Mouse (Mus musculus) embryonic facial prominence, embryonic 14.5 days (tissue): Measurements from ENCODE around the gene Zfp648. TPM values are rescaled to one million over a fixed set of nuclear protein-coding genes. Genes with fewer than 3 reads are reported as not detected.

Source experiments
- ATAC-seq: fragments of 200-750 bp; cut with Nextera tagmentation; 2 replicates; pipeline ENCODE4 v1.8.0; 2017; ENCODE audit warnings: low read depth, moderate number of reproducible peaks, moderate TSS enrichment
- DNase-seq: peaks from one replicate; pipeline ENCODE4 v3.0.0-alpha.2; 2015; ENCODE audit warnings: low spot score
- H3K27ac ChIP-seq: fragments of 300-500 bp; sonication (generic); replicated peaks from 2 replicates; pipeline ENCODE4 v1.5.1; 2014; ENCODE audit warnings: low read depth, mild to moderate bottlenecking, low read length, moderate library complexity
- H3K27me3 ChIP-seq: fragments of 300-500 bp; sonication (generic); replicated peaks from 2 replicates; pipeline ENCODE4 v1.6.1; 2014; ENCODE audit warnings: low read length; ENCODE audit not compliant: control insufficient read depth, insufficient read depth
- H3K36me3 ChIP-seq: fragments of 300-500 bp; sonication (generic); 2 replicates; pipeline ENCODE4 v1.6.1; 2014; ENCODE audit warnings: low read length, mixed read lengths; ENCODE audit not compliant: control insufficient read depth, insufficient read depth
- H3K4me1 ChIP-seq: fragments of 300-500 bp; sonication (generic); 2 replicates; pipeline ENCODE4 v1.6.1; 2014; ENCODE audit warnings: antibody characterized with exemption, low read length; ENCODE audit not compliant: control insufficient read depth, insufficient read depth
- H3K4me2 ChIP-seq: fragments of 300-500 bp; sonication (generic); 2 replicates; pipeline ENCODE4 v1.6.1; 2014; ENCODE audit warnings: low read depth, mild to moderate bottlenecking, low read length, moderate library complexity, mixed read lengths
- H3K4me3 ChIP-seq: fragments of 300-500 bp; sonication (generic); 2 replicates; pipeline ENCODE4 v1.5.1; 2014; ENCODE audit warnings: low read depth, mild to moderate bottlenecking, low read length
- H3K9ac ChIP-seq: fragments of 300-500 bp; sonication (generic); 2 replicates; pipeline ENCODE4 v1.6.1; 2014; ENCODE audit warnings: low read depth, mild to moderate bottlenecking, low read length, moderate library complexity, mixed read lengths
- H3K9me3 ChIP-seq: fragments of 300-500 bp; sonication (generic); 2 replicates; pipeline ENCODE4 v1.6.1; 2016; ENCODE audit warnings: low read length; ENCODE audit not compliant: control insufficient read depth
- WGBS: fragments of 180-500 bp; shearing (Covaris S2); extraction: QIAGEN DNeasy Blood & Tissue Kit; methylation state at CpG from one replicate; pipeline ENCODE4 v1.1.7; 2014; 5-methylcytosine and 5-hydroxymethylcytosine counted together
- polyA plus RNA-seq: library from polyadenylated mRNA; unstranded; fragments of >200 nt; fragmentation: Nextera tagmentation; extraction: Ambion mirVana; gene quantifications from 2 replicates; pipeline ENCODE4 v1.2.1, GENCODE M21; 2014

Zfp648 gene
- polyA plus RNA-seq, result 0.32 and 0.77 TPM in 2 replicates

DNA sequence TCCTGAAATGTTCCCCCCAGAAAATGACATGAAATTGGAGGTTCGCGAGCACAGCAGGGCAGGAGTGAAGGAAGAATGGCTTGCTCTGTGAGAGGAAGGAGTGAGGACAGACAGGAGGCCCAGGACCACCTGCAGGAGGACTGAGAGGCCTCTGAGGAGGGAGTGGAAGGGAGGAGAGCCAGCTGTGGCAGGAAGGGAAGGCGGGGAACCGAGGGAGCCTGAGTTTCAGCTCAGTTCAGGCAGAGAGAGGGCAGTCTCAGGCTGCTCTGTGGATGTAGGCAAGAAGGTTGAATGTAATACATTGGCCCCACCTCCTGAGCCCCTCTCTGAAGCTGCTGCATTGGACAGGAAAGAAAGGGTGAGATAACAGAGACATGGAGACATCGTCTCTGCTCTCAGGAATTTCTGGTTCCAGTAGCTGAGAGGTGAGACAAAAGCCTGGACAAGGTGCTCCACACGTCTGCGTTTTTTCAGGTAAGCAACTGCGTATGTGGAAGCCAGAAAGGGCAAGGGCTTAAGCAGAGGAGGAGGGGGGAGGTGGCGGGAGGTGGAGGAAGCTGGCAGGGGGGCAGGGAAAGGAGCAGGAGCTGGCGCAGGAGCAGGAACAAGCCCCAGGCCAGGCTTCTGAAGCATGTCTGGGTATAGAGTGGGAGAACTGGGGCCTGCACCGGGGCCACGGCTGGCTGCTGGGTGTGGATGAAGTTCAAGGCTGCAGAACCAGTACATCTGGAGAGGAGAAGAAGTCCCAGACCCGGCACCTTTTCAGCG, at the start of gene Zfp648:
TSS of gene Zfp648 (plus strand) at position 233 of the 768 bp plus-strand sequence.
- Histone ChIP-seq H3K27me3 (peaks cover 37% of the 10 kb centered on the region), H3K4me2 (peak within 1 kb of the TSS; percentile 31), H3K9me3 (no peaks in the 10 kb centered on the region), H3K9ac (no peak within 1 kb of the TSS), H3K4me1 (peaks cover 6% of the 10 kb centered on the region; the same call in 1 of the 2 replicates), H3K27ac (peak within 1 kb of the TSS; percentile 10; the same call in 1 of the 2 replicates), H3K36me3 (no peaks in the 10 kb centered on the region), H3K4me3 (peak within 1 kb of the TSS; percentile 2; the same call in 1 of the 2 replicates)
- WGBS, result 30% methylated on average over 14 of the region's 14 CpGs
- ATAC-seq (peak; percentile 35), DNase-seq (peak; percentile 38)

DNA sequence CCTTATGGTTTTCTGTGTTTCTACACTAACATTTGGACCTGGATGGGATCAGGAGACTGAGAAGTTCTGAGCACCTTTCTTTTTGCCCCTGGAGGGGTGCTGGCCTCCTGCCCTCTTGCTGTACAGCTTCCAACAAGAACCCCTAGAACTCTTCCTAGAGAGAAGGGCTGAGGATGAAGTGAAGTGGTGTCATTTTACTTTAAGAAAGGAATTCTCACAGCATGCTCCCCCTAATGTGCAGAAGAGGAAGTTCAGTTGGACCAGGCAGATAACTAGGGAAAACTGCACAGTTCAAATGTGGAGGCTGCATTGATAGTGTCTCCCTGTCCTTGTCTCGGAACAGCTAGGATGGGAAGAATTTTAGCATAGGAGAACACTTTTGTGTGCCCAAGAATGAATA, 48.4 kb upstream of the Zfp648 start:
- no peak overlapping the region for H3K27ac ChIP-seq
- H3K4me3 ChIP-seq, result no peak overlapping the region
- no peaks in the 10 kb centered on the region for H3K36me3 ChIP-seq
- H3K9me3 ChIP-seq, result no peaks in the 10 kb centered on the region
- ATAC-seq (no peak), DNase-seq (peak; percentile 2)
- no peak overlapping the region for H3K9ac ChIP-seq
- H3K4me2 ChIP-seq, result no peak overlapping the region
- H3K4me1 ChIP-seq, result peaks cover 36% of the 10 kb centered on the region
- 93% methylated on average over 1 of the region's 1 CpGs for WGBS
- no peaks in the 10 kb centered on the region for H3K27me3 ChIP-seq

DNA sequence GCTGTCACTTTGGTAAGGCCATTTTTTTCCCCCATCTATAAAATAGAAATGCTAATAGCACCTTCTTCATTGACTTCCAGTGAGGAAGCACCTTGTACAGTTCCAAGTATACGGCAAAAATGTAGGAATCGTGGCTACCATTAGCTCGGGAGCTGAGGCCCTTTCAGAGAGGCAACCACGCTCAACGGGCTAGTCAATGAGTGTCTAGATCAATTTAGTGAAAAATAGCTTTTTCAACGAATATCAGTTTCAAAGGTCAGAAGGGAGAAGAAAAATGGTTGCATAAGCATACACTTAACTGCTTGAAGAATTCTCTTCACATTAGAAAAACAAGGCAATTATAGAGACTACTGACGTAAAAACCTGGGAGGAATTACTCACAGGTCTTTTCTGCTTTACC, 47.2 kb upstream of the Zfp648 start:
- no peak for DNase-seq
- H3K4me2 ChIP-seq, result no peak overlapping the region
- no peaks in the 10 kb centered on the region for H3K9me3 ChIP-seq
- no peak overlapping the region for H3K27ac ChIP-seq
- no peaks in the 10 kb centered on the region for H3K36me3 ChIP-seq
- WGBS, result 78% methylated on average over 7 of the region's 7 CpGs
- H3K27me3 ChIP-seq, result no peaks in the 10 kb centered on the region
- H3K9ac ChIP-seq, result no peak overlapping the region
- no peak overlapping the region for H3K4me3 ChIP-seq
- ATAC-seq, result no peak
- H3K4me1 ChIP-seq, result peaks cover 39% of the 10 kb centered on the region

DNA sequence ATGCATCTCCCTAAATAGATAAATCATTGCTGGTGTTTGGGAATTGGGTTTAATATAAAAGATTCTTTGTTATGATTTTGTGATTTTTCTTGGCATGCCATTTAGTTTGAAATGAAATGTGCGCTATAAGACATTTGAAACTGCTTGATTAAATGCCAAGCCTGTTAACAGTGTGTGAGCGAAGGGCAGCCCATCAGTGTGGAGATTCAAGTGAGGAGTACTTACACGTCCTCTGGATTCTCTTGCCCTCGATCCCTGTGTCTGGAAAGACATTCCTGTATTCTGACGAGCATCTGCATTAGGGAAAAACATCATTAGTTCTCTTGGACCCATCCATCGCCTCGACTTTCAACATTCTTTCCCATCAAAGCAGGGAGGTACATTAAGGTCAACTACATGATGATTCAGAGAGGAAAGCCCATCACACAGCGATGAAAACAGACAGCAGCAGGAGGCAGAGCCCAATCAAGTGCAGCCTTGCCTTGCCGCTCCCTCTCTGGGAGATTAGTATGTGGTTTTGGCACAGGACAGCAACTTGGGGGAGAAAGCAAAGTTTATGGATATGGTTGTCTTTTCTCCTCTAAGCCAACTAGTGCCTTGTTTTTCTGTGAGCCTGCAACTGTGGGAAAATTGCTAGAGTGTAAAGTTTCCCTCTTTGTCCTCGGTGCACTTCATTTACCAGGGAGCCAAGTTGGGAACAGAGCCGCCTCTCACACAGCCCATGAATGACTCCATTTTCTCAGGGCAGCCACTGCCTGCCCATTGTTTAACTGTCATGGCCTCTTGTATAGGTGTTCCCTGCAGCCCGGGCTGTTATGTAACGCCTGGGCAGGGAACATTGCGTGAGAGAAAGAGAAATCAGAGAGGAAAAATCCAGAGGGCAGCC, 44.6 kb upstream of the Zfp648 start:
- DNase-seq (peak; percentile 93), ATAC-seq (peak; percentile 90)
- no peak overlapping the region for H3K9ac ChIP-seq
- H3K4me3 ChIP-seq, result no peak overlapping the region
- peak overlapping the region; percentile 81 for H3K27ac ChIP-seq
- peaks cover 22% of the 10 kb centered on the region for H3K4me1 ChIP-seq
- no peaks in the 10 kb centered on the region for H3K36me3 ChIP-seq
- H3K9me3 ChIP-seq, result no peaks in the 10 kb centered on the region
- H3K27me3 ChIP-seq, result no peaks in the 10 kb centered on the region
- 24% methylated on average over 14 of the region's 14 CpGs for WGBS
- H3K4me2 ChIP-seq, result peak overlapping the region; percentile 1

DNA sequence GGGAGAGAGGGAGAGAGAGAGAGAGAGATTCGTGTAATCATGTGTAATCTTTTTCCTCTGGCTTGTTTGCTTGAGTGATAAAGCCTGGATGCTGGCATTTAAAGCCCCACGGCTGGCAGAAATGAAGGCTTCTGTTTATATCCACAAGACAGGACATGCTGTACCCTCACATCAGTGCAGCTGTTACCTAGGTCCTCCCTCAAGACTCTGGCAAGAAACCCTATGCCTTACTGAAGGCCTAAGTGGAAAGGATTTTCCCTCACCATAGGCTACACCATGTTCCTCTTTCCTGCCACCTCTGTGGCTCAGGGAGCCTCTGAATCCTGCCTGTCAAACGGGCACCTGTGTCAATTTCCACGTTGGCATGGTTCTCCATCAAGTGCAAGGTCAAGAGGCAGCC, 43.9 kb upstream of the Zfp648 start:
- 56% methylated on average over 4 of the region's 4 CpGs for WGBS
- Histone ChIP-seq H3K27me3 (no peaks in the 10 kb centered on the region), H3K9me3 (no peaks in the 10 kb centered on the region), H3K4me2 (peak overlapping the region; percentile 1), H3K4me1 (peaks cover 22% of the 10 kb centered on the region), H3K9ac (no peak overlapping the region), H3K27ac (peak overlapping the region; percentile 81), H3K36me3 (no peaks in the 10 kb centered on the region), H3K4me3 (no peak overlapping the region)
- ATAC-seq, result peak; percentile 66
- DNase-seq, result peak; percentile 74

DNA sequence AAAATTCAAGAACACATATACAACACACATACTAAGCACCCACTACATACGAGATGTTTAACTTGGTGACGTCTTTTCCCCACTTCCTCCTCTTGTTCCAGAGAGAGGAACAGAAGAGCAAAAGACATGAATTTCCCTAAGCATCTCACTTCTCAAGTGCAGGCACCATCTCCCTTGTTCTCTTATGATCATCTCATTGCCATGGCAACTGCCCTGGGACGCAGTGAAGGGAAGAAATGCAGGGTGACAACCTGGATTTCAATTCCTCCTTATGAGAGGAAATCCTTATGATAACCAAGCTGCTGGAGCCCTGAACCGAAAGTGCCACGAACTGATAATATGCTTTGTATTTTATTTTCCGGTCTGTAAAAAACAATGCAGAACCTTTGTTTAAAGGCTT, 33.3 kb upstream of the Zfp648 start:
- H3K27me3 ChIP-seq, result no peaks in the 10 kb centered on the region
- no peak overlapping the region for H3K9ac ChIP-seq
- ATAC-seq (no peak), DNase-seq (no peak)
- H3K4me2 ChIP-seq, result no peak overlapping the region
- WGBS, result 86% methylated on average over 6 of the region's 6 CpGs
- H3K4me1 ChIP-seq, result no peaks in the 10 kb centered on the region
- no peak overlapping the region for H3K4me3 ChIP-seq
- 0 out of 2 replicates have a peak, but pooled peaks cover 4% of the 10 kb centered on the region for H3K9me3 ChIP-seq
- no peaks in the 10 kb centered on the region for H3K36me3 ChIP-seq
- H3K27ac ChIP-seq, result no peak overlapping the region

DNA sequence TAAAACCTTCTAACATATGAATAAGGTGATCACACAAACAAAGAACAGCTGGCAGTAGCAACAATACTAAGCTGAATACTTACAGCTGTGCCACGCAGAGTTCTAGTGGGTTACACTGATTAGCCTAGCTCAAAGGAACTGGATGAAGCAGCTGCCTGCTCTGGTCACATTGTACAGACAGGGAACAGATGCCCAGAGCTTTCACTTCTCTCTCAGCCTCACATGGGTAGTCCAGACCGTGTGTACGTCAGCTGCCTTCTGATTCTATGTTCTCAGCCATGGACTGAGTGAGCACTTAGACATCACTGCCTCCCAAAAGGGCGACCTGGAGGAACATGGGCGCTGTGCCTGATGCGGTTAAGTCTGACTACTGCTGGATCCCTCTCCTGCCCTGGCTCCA, 25.7 kb upstream of the Zfp648 start:
- Histone ChIP-seq H3K4me1 (no peaks in the 10 kb centered on the region), H3K4me2 (no peak overlapping the region), H3K9ac (no peak overlapping the region), H3K27ac (no peak overlapping the region), H3K9me3 (0 out of 2 replicates have a peak, but pooled peaks cover under 1% of the 10 kb centered on the region), H3K36me3 (no peaks in the 10 kb centered on the region), H3K27me3 (no peaks in the 10 kb centered on the region), H3K4me3 (no peak overlapping the region)
- 61% methylated on average over 6 of the region's 6 CpGs for WGBS
- peak; percentile 89; the same call in 1 of the 2 replicates for ATAC-seq
- peak; percentile 63 for DNase-seq

DNA sequence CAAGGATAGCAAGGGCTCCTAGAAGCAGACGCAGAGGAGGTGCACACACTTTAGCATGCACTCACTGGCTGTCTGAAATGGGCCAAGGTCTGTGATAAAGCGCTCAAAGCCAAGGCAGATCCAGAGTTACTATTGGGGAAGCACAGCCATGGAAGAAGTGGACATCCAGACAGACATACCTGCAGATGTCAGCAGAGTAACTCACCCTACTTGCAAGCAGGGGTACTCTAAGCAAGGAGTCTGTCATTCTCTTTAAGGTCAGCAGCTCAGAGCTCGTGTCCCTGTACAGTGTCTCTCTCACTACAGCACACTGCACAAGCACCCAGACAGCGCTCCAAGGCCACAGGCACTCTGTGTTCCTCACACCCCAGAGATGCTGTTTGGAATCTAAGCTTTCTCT, 23.2 kb upstream of the Zfp648 start:
- Histone ChIP-seq H3K9ac (no peak overlapping the region), H3K9me3 (no peaks in the 10 kb centered on the region), H3K36me3 (no peaks in the 10 kb centered on the region), H3K27me3 (no peaks in the 10 kb centered on the region), H3K4me1 (no peaks in the 10 kb centered on the region), H3K27ac (no peak overlapping the region), H3K4me3 (no peak overlapping the region), H3K4me2 (no peak overlapping the region)
- ATAC-seq (no peak), DNase-seq (no peak)
- 88% methylated on average over 4 of the region's 4 CpGs for WGBS
